ENCODE assay signal across 24 mouse cellular contexts in the genomic region with DNA sequence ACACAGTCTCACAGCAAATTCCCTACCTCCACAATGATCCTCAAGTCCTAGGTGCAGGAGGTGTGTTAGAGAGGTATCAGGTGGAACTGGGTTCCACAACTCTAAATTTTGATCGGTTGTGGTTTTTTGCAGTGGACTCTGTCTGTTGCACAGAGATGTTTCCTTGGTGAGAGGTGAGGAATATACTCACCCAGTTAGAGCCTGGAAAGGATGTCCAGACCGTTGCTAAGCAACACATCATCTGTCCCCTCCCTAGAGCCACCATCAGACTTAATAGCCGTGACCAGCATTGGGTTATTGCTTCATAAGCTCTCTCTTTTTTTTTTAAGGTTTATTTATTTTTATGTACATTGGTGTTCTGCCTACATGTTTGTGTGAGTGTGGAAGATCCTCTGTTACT.
"Had no signal": no experiment of that assay in that cellular context is flagged by ENCODE, and none has a peak within 500 bp of the region (broad histone marks: within the 10 kb centered on the region; RNA-seq: fewer than 3 reads in every experiment).

No protein-coding gene starts in this region.

- H3K4me2 ChIP-seq: heart, embryonic 13.5 days; heart, embryonic 15.5 days; hindbrain, embryonic 13.5 days; hindbrain, embryonic 15.5 days; kidney, embryonic 15.5 days; limb, embryonic 13.5 days; limb, embryonic 15.5 days had no signal

- H3K4me1 ChIP-seq: heart, embryonic 13.5 days; kidney, embryonic 15.5 days had no signal

- H3K4me3 ChIP-seq: heart, embryonic 13.5 days; heart, embryonic 15.5 days; hindbrain, embryonic 13.5 days; hindbrain, embryonic 15.5 days; kidney, embryonic 15.5 days; limb, embryonic 13.5 days; limb, embryonic 15.5 days had no signal

- H3K27me3 ChIP-seq: heart, embryonic 15.5 days; hindbrain, embryonic 13.5 days; hindbrain, embryonic 15.5 days; kidney, embryonic 15.5 days; limb, embryonic 13.5 days; limb, embryonic 15.5 days had no signal

- H3K27ac ChIP-seq: heart, embryonic 13.5 days; heart, embryonic 15.5 days; hindbrain, embryonic 15.5 days; hindbrain, postnatal 0 days; kidney, embryonic 15.5 days; kidney, postnatal 0 days; limb, embryonic 13.5 days; limb, embryonic 15.5 days had no signal

- H3K9me3 ChIP-seq: heart, embryonic 13.5 days; heart, embryonic 15.5 days; hindbrain, embryonic 13.5 days; hindbrain, embryonic 15.5 days; kidney, embryonic 15.5 days; limb, embryonic 13.5 days; limb, embryonic 15.5 days had no signal

- H3K9ac ChIP-seq: forebrain, postnatal 0 days; heart, embryonic 13.5 days; heart, embryonic 15.5 days; hindbrain, embryonic 13.5 days; hindbrain, embryonic 15.5 days; kidney, embryonic 15.5 days; limb, embryonic 13.5 days; limb, embryonic 15.5 days had no signal

- DNase-seq: forebrain, postnatal 0 days; gastrocnemius, postnatal 14 days; gastrocnemius, postnatal 36 days; heart, adult 18-20 months; heart, postnatal 14 days; heart, postnatal 36 days; kidney, adult 11 months; kidney, adult 2 months; kidney, adult 9 months; kidney, postnatal 14 days; kidney, postnatal 36 days; layer of hippocampus, adult 9-11 months; layer of hippocampus, postnatal 36 days; left cerebral cortex, postnatal 4 days had no signal

- H3K36me3 ChIP-seq: heart, embryonic 13.5 days; heart, embryonic 15.5 days; hindbrain, embryonic 13.5 days; hindbrain, embryonic 15.5 days; kidney, embryonic 15.5 days; limb, embryonic 13.5 days; limb, embryonic 15.5 days had no signal

- ATAC-seq: forebrain, postnatal 0 days; hindbrain, postnatal 0 days; intestine, embryonic 16.5 days had no signal
